Mouse (Mus musculus) cortical plate, adult 2 months (tissue): ENCODE data around the gene Ermn.

Source experiments
- CTCF ChIP-seq: fragments of 200-500 bp; IDR thresholded peaks from 2 replicates; pipeline ENCODE4 v1.5.1; 2011; ENCODE audit warnings: mild to moderate bottlenecking, control low read depth, low read length; ENCODE audit not compliant: insufficient read depth; ENCODE audit errors: extremely low read depth
- POLR2A ChIP-seq: fragments of 200-500 bp; IDR thresholded peaks from 2 replicates; pipeline ENCODE4 v1.6.1; 2011; ENCODE audit warnings: mild to moderate bottlenecking, low read length, control low read depth; ENCODE audit not compliant: insufficient read depth; ENCODE audit errors: extremely low read depth

GRCm38 (mm10) chr2:58007081-58007480, 45.6 kb downstream of the Ermn start:
- TF ChIP-seq POLR2A (no peak), CTCF (no peak)
